Mouse (Mus musculus) testis, postnatal 14 days (tissue): Measurements from ENCODE around the gene Selenbp2.
"Not testable (repeated sequence)": the region's sequence is repeated elsewhere in the genome, so short reads cannot be mapped to it uniquely, and the experiment has no call there.

Experiments
- DNase-seq: peaks from one replicate; pipeline ENCODE4 v3.0.0; 2021; ENCODE audit warnings: low spot score

The Selenbp2 gene

GRCm38 (mm10) chr3:94693329-94693825, at the start of gene Selenbp2:
TSS of gene Selenbp2 (plus strand) at chr3:94693556.
- no peak for DNase-seq

DNA sequence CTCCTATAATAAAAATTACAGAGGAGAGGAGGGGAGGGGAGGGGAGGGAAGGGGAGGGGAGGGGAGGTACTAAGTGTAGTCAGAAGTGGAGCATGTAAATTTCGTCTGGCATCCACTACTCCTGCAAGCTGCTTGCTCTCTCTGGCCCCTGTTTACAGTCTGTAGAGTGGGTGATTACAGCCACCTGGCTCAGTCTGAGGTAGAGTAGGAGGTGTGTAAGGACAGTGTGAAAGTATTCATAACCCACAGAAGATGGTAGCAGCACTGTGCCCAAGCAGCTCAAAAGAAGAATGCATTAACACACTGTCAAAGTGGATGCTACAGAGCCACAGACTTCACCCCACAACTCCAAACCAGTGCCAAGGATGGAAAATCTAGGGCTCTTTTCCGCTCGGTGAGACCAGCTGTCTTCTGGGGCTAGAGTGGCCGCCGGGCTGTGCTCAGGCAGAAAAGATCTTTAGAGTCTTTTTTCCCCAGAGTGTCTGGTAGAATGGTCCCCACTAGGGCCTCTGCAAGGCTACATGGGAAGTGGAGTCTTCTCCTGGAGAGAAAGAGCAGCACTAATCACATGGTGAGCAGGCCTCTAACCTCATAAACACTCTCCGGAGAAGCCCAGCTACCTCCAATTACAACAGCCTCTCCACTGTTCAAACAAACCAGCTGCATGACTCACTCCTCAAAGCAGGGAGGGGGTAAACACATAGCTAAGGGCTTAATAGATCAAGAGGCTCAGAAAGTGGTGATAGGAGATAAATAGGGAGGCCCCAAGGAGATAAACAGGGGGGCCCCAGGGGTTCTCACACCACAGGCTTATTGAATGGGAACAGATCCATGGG, 44.4 kb upstream of the Selenbp2 start:
- no peak for DNase-seq

GRCm38 (mm10) chr3:94650409-94650808, 42.9 kb upstream of the Selenbp2 start:
- no peak for DNase-seq

- not testable (repeated sequence) for DNase-seq
Observed at GRCm38 (mm10) chr3:94653967-94654366, 39.4 kb upstream of the Selenbp2 start.

GRCm38 (mm10) chr3:94657852-94658739, 35.3 kb upstream of the Selenbp2 start:
- not testable (repeated sequence) for DNase-seq

DNA sequence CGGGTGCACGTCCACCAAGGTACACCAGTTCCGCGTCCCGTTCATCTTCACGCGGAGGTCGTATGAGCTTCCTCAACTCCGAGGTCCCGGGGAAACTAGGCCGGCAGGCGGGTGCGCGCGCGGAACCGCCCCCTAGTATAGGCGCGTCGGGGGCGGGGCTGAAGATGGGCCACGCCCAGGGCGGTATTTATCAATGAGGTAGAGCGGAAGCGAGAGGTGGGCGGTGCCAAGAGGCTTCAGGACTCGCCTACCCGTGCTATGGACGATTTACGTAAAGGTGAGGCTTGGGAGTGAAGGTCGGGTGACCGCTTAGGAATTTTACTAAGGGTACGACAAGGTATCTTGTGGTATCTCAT, 34.6 kb upstream of the Selenbp2 start, which contains the start of gene Tuft1:
Gene Tuft1, minus strand, starts transcription at position 133 of the 356 bp plus-strand sequence.
- DNase-seq: peak; percentile 88

DNA sequence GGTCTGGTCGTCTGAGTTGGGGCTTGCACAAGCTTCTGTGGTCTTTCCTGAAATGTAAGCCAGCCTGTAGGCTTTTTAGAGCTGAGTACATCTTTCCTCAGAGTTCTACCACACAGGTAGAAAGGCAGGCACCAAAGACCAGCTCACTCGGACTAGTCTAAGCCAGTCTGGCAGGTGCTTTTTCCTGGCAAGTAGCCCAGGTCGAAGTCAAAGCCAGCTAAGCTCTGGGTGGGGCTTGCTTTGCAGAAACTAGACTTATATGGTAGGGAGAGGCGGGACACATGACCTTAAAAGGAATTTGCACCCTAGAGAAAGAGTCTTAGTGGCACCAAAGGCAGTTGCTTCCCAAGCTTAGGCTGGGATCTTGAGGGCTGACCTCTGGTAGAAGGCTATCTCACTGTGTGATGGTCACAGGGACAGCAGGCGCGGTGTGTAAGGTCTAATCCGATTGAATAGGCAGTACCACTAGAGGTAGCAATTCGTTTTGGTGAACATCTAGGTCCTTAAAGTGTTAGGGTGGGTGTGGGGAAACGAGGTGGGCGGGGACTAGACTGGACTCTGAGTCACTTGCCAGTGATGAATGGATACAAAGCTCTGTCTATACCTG, 34.1 kb upstream of the Selenbp2 start:
- DNase-seq: not testable (repeated sequence)

- DNase-seq: not testable (repeated sequence)
Observed at GRCm38 (mm10) chr3:94660841-94661240, 32.5 kb upstream of the Selenbp2 start.

- DNase-seq: not testable (repeated sequence)
Observed at GRCm38 (mm10) chr3:94665060-94665802, 28.1 kb upstream of the Selenbp2 start.

GRCm38 (mm10) chr3:94665896-94666295, 27.5 kb upstream of the Selenbp2 start:
- DNase-seq: not testable (repeated sequence)

DNA sequence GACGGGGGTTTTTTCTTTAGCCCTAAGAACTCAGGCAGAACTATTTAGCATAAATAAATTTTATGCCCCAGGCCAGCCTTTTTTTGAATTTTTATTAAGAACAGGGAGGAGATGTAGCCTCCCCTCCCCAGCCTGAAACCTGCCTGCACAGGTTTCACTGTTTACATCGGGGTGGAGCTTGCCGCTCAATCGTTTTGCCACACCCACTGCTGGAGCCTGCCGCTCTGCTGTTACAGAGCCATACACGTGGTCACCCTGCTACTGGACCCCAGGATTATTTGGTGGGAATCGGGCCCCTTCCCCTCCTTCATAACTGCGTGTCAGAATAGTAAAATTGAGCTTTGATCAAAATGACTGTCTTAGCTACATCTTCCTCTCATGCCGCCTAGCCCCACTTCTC, 18.3 kb upstream of the Selenbp2 start:
- DNase-seq: not testable (repeated sequence)

- no peak for DNase-seq
Observed at GRCm38 (mm10) chr3:94679351-94679841, 14.0 kb upstream of the Selenbp2 start.

DNA sequence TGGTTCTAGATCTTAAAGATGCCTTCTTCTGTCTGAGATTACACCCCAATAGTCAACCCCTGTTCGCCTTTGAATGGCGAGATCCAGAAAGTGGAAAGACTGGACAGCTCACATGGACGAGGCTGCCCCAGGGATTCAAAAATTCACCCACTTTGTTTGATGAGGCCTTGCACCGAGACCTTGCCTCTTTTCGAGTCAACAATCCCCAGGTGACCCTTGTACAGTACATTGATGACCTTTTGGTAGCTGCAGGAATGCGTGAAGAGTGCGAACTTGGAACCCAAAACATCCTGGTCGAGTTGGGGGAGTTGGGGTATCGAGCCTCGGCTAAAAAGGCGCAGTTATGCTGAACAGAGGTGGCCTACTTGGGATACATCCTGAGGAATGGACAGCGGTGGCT, 13.3 kb upstream of the Selenbp2 start:
- not testable (repeated sequence) for DNase-seq

DNA sequence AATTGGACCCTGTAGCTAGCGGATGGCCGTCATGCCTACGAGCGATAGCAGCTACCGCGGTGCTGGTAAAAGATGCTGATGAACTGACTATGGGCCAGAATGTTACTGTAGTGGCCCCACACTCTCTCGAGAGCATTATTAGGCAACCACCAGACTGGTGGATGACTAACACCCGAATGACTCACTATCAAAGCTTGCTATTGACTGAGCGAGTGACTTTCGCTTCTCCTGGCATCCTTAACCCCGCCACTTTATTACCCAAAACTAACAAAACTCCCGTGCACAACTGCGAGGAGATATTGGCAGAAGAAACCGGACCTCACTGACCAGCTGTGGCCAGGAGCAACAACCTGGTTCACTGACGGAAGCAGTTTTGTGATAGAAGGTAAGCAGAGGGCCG, 12.6 kb upstream of the Selenbp2 start:
- DNase-seq: no peak

DNA sequence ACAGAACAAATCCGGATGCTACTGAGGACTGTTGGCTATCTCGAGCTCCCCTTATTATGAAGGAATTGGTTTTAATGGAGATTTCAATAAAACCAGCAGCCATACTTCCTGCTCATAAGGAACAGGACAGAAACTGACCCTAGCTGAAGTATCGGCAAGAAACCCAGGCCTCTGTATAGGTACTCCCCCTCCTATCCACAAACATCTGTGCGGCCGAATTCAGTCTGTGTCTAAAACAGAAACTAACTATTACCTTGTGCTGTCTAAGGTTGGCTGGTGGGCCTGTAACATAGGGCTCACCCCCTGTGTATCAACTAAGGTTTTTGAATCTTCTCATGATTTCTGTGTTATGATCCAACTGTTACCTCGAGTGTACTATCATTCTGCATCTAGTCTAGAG, 9.7 kb upstream of the Selenbp2 start:
- no peak for DNase-seq

DNA sequence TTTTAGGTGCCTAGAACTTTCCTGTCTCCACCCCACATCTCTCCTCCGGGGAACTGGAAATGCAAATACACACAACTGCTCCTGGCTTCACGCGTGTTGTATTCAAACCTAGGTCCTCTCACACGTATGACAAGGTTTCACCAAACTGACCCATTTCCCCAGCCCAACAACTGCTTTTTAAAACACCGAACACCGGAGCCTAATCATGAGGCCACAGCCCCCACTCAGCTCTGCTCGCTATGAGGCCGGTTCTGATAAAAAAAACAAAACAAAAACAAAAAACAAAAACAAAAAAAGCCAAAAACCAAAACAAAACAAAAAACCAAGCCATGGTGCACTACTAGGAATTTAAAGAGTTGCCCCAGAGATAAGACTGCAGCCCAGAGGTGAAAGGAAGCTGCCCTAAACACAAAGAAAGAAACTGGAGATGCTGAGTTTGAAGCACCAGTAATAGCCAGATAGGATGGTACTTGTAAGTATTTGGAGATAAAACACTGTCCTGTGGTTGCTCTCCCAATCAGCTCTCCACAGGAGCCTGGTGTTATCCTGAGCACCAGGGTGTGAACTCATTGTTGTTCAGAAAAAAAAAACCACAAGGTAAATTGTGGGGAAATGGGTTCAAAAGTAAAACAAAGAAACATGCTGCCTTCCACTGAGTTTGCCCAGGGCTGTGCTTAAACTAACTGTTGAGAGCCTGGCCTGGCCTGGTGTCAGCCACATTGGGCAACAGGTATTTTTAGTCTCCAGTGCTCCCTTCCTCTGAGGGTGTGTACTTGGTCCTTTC, 7.2 kb upstream of the Selenbp2 start:
- DNase-seq: not testable (repeated sequence)

- DNase-seq: not testable (repeated sequence)
Observed at GRCm38 (mm10) chr3:94688698-94689097, 4.7 kb upstream of the Selenbp2 start.

- DNase-seq: not testable (repeated sequence)
Observed at GRCm38 (mm10) chr3:94689195-94689594, 4.2 kb upstream of the Selenbp2 start.

- DNase-seq: not testable (repeated sequence)
Observed at GRCm38 (mm10) chr3:94690162-94690561, 3.2 kb upstream of the Selenbp2 start.

DNA sequence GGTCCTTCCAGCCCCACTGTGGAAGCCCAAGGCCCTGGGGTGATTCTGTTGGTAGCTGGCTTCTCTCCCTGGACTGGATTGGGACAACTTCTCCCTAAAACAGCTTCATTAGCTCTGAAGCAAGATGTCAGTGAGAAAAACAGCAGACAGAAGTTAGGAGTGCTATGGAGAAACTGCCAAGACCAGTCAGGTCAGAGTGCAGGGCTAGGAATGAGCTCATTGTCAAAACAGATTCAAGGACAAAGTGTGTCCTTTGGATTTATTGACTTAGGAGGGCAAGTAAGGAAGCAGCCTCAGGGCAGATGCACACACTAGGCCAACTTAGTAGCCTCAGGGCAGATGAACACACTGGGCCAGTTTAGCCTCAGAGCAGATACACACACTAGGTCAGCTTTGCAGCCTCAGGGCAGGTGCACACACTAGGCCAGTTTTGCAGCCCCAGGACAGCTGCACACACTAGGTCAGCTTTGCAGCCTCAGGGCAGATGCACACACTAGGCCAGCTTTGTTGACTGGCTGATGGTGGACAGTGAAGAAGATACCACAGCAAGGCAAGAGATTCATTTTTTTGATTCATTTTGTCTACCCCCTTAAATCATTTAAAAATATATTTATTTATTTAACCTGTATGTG, 2.6 kb upstream of the Selenbp2 start:
- no peak for DNase-seq
